Mouse (Mus musculus): ENCODE results near the gene Gm3629.
"Not testable (repeated sequence)": the region's sequence is repeated elsewhere in the genome, so short reads cannot be mapped to it uniquely, and the experiment has no call there.

- TF ChIP-seq POLR2A (IDR thresholded peaks at IDR 0.05; ENCODE audit: borderline replicate concordance, extremely low read depth, insufficient read depth, insufficient read length, poor library complexity, severe bottlenecking); CTCF (IDR thresholded peaks at IDR 0.05; ENCODE audit: borderline replicate concordance, extremely low read depth, insufficient read depth, insufficient read length): not testable (repeated sequence)
Observed at GRCm38 (mm10) chr14:6604551-6604950, 14.1 kb upstream of the Gm3629 start.

All from brain, embryonic 14.5 days (tissue).